Mouse (Mus musculus) urinary bladder, postnatal 14 days (tissue): ENCODE data around the gene Msrb3.
A peak's percentile ranks its signal among the peaks of the same experiment; 100 is the strongest.

ENCODE experiments used
- DNase-seq: peaks from one replicate; pipeline ENCODE4 v3.0.0; 2021; ENCODE audit warnings: low spot score

Msrb3 gene

GRCm38 (mm10) chr10:120861674-120862073 is 37.2 kb downstream of the Msrb3 start:
- DNase-seq: no peak

- DNase-seq: peak; percentile 43
Observed at GRCm38 (mm10) chr10:120861194-120861593, 37.7 kb downstream of the Msrb3 start.

GRCm38 (mm10) chr10:120857531-120858001 is 41.3 kb downstream of the Msrb3 start:
- DNase-seq: peak; percentile 39

GRCm38 (mm10) chr10:120854329-120854728 is 44.6 kb downstream of the Msrb3 start:
- no peak for DNase-seq

GRCm38 (mm10) chr10:120853816-120854215 is 45.1 kb downstream of the Msrb3 start:
- DNase-seq: no peak

- no peak for DNase-seq
Observed at GRCm38 (mm10) chr10:120851196-120851781, 47.6 kb downstream of the Msrb3 start.

GRCm38 (mm10) chr10:120850391-120851195 is 48.3 kb downstream of the Msrb3 start:
- DNase-seq: no peak

- DNase-seq: no peak
Observed at GRCm38 (mm10) chr10:120848677-120849076, 50.2 kb downstream of the Msrb3 start.

- DNase-seq: no peak
Observed at GRCm38 (mm10) chr10:120847785-120848184, 51.1 kb downstream of the Msrb3 start.

GRCm38 (mm10) chr10:120839966-120840365 is 58.9 kb downstream of the Msrb3 start:
- DNase-seq: no peak

- DNase-seq: no peak
Observed at GRCm38 (mm10) chr10:120834531-120834930, 64.4 kb downstream of the Msrb3 start.

GRCm38 (mm10) chr10:120833836-120834235 is 65.1 kb downstream of the Msrb3 start:
- no peak for DNase-seq

- DNase-seq: no peak
Observed at GRCm38 (mm10) chr10:120827761-120828160, 71.1 kb downstream of the Msrb3 start.

- DNase-seq: no peak
Observed at GRCm38 (mm10) chr10:120826795-120827669, 71.9 kb downstream of the Msrb3 start.

GRCm38 (mm10) chr10:120826381-120826780 is 72.5 kb downstream of the Msrb3 start:
- no peak for DNase-seq

GRCm38 (mm10) chr10:120825594-120825993 is 73.3 kb downstream of the Msrb3 start:
- no peak for DNase-seq

GRCm38 (mm10) chr10:120821491-120822358 is 77.2 kb downstream of the Msrb3 start:
- DNase-seq: no peak

GRCm38 (mm10) chr10:120820781-120821300 is 78.1 kb downstream of the Msrb3 start:
- DNase-seq: no peak

GRCm38 (mm10) chr10:120815290-120815689 is 83.6 kb downstream of the Msrb3 start:
- DNase-seq: no peak

GRCm38 (mm10) chr10:120811796-120812443 is 87.0 kb downstream of the Msrb3 start:
- DNase-seq: no peak
